Mouse (Mus musculus) liver, embryonic 14.5 days (tissue): Measurements from ENCODE around the gene N4bp1. TPM values are rescaled to one million over a fixed set of nuclear protein-coding genes. Genes with fewer than 3 reads are reported as not detected.
A peak's percentile ranks its signal among the peaks of the same experiment; 100 is the strongest.

Experiments
- ATAC-seq: fragments of 200-750 bp; cut with Nextera tagmentation; 2 replicates; pipeline ENCODE4 v1.8.0; 2017; ENCODE audit warnings: moderate number of reproducible peaks, mild to moderate bottlenecking, moderate library complexity; ENCODE audit not compliant: insufficient read depth
- DNase-seq, 3 experiments: peaks; one replicate each; pipeline ENCODE4 v3.0.0-alpha.2; 2012 to 2013; ENCODE audit warnings: low read depth in 3 of 3, low spot score in 3 of 3
- H3K27ac ChIP-seq: fragments of 300-500 bp; sonication (generic); 2 replicates; pipeline ENCODE4 v1.5.1; 2014; ENCODE audit warnings: moderate library complexity, mild to moderate bottlenecking, control low read depth, inconsistent platforms
- H3K27me3 ChIP-seq: fragments of 300-500 bp; sonication (generic); 2 replicates; pipeline ENCODE4 v1.6.1; 2014; ENCODE audit warnings: mild to moderate bottlenecking, low read length, moderate library complexity; ENCODE audit not compliant: control insufficient read depth, insufficient read depth
- H3K36me3 ChIP-seq: fragments of 300-500 bp; sonication (generic); replicated peaks from 2 replicates; pipeline ENCODE4 v1.6.1; 2014; ENCODE audit warnings: low read depth; ENCODE audit not compliant: control insufficient read depth, insufficient read depth
- H3K4me1 ChIP-seq, 2 experiments: fragments of 200-500 bp in 1 of 2; fragments of 300-500 bp in 1 of 2; sonication (generic) in 1 of 2; replicated peaks; 2 replicates each; pipeline ENCODE4 v1.6.1; 2012 to 2014; ENCODE audit warnings: antibody characterized with exemption in 1 of 2, inconsistent platforms in 1 of 2, low read length in 1 of 2; ENCODE audit not compliant: control insufficient read depth in 2 of 2, insufficient read depth in 2 of 2
- H3K4me2 ChIP-seq: fragments of 300-500 bp; sonication (generic); 2 replicates; pipeline ENCODE4 v1.6.1; 2014; ENCODE audit warnings: low read depth, mild to moderate bottlenecking, control low read depth, moderate library complexity
- H3K4me3 ChIP-seq, 2 experiments: fragments of 200-500 bp in 1 of 2; fragments of 300-500 bp in 1 of 2; sonication (generic) in 1 of 2; 2 replicates each; pipeline ENCODE4 v1.5.1; 2012 to 2014; ENCODE audit warnings: low read depth in 2 of 2, low read length in 2 of 2, mild to moderate bottlenecking in 2 of 2, control low read depth in 1 of 2, inconsistent platforms in 1 of 2, moderate library complexity in 1 of 2; ENCODE audit not compliant: insufficient read depth in 1 of 2
- H3K9ac ChIP-seq: fragments of 300-500 bp; sonication (generic); replicated peaks from 2 replicates; pipeline ENCODE4 v1.6.1; 2014; ENCODE audit warnings: mild to moderate bottlenecking, control low read depth, moderate library complexity
- H3K9me3 ChIP-seq: fragments of 300-500 bp; sonication (generic); 2 replicates; pipeline ENCODE4 v1.6.1; 2016; ENCODE audit warnings: low read length, mixed read lengths; ENCODE audit not compliant: control insufficient read depth
- CTCF ChIP-seq: IDR thresholded peaks from 2 replicates; pipeline ENCODE4 v1.5.1; 2016; ENCODE audit warnings: antibody characterized with exemption, low read depth, control low read depth
- EP300 ChIP-seq: IDR thresholded peaks from 2 replicates; pipeline ENCODE4 v1.6.1; 2016; ENCODE audit warnings: antibody characterized with exemption, low read depth
- WGBS: fragments of 180-500 bp; shearing (Covaris S2); extraction: QIAGEN DNeasy Blood & Tissue Kit; methylation state at CpG from one replicate; pipeline ENCODE4 v1.1.7; 2014; ENCODE audit not compliant: insufficient replicate concordance; 5-methylcytosine and 5-hydroxymethylcytosine counted together
- polyA plus RNA-seq, 2 experiments: library from polyadenylated mRNA; depleted of rRNA in 1 of 2; stranded (reverse) in 1 of 2; unstranded in 1 of 2; fragments of >200 nt; fragmentation: Nextera tagmentation in 1 of 2; extraction: Ambion mirVana in 1 of 2; gene quantifications; 2 replicates each; pipeline versions ENCODE4 v1.2.1 to v1.2.3; 2012 to 2014

The N4bp1 gene
- polyA plus RNA-seq, 2 experiments: 2.1 to 3.1 TPM

DNA sequence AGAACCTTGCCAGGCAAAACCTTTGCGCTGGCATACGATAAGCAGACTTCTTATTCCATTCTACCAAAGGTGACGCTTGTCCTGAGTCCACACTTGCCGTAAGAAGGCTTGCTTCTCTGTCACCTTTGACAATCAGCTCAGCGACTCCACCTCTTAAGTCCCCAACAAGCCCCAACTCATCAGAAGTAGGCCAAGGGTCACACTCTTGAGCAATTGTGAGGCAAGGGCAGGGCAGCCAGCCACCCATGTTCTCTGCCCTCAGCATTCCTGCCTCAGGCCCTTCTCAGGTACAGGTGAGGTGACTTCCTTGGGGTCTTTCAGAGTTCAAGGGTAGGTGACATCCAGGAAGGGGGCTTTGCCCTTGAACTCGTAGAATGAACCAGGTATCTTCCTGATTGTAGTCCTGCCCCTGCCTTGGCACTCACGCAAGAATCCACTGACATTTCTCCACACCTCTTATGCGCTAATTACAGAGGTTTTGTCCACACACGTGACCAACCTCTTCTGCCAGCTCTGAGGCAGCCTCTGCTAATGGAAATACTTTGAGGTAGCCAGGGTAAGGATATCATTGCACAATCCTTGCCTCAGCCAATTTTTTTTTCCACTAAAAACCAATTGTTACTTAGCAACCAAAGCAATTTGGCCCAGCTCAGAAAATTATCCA is 118.4 kb downstream of the N4bp1 start:
- 80% methylated on average over 9 of the region's 9 CpGs for WGBS
- Histone ChIP-seq H3K27me3 (no peaks in the 10 kb centered on the region; the same call in none of the 2 replicates), H3K9me3 (no peaks in the 10 kb centered on the region), H3K36me3 (no peaks in the 10 kb centered on the region), H3K4me1 (peaks cover 12 to 14% of the 10 kb centered on the region in 2 experiments), H3K4me3 (no peak overlapping the region), H3K4me2 (no peak overlapping the region), H3K9ac (no peak overlapping the region), H3K27ac (no peak overlapping the region)
- no peak for DNase-seq
- no peak for ATAC-seq
- TF ChIP-seq EP300 (no peak), CTCF (no peak)

- no peak for DNase-seq
- ATAC-seq: no peak
- no peaks in the 10 kb centered on the region for H3K9me3 ChIP-seq
- no peak overlapping the region for H3K9ac ChIP-seq
- peaks cover 12 to 14% of the 10 kb centered on the region in 2 experiments for H3K4me1 ChIP-seq
- WGBS: 76% methylated on average over 8 of the region's 8 CpGs
- H3K4me3 ChIP-seq: no peak overlapping the region
- no peak overlapping the region for H3K27ac ChIP-seq
- no peaks in the 10 kb centered on the region for H3K36me3 ChIP-seq
- no peak for TF ChIP-seq EP300
- no peak for TF ChIP-seq CTCF
- H3K4me2 ChIP-seq: no peak overlapping the region
- no peaks in the 10 kb centered on the region; the same call in none of the 2 replicates for H3K27me3 ChIP-seq
These were observed 119.4 kb downstream of the N4bp1 start for GRCm38 (mm10) chr8:86765669-86766068.

DNA sequence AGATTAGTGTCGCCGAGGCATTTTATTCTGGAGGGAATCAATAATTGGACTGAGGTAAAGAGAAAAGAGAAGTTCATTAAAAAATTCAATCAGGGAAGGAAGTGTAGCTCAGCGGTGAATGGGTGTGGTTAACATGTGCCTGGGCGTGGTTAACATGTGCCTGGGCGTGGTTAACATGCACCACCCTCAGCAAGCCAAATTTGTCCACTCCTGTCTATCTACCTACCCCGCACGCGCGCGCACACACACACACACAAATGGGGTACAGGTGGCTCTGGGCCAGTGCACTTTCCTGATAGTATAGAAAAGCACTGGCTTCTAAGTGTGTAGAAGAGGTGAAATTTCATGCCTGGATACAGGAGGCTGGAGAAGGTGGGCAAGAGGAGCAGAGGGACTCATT is 119.9 kb downstream of the N4bp1 start:
- DNase-seq (peak in 2 of 3 experiments; percentile 45 to 56), ATAC-seq (peak; percentile 81)
- 50% methylated on average over 10 of the region's 10 CpGs for WGBS
- no peaks in the 10 kb centered on the region; the same call in none of the 2 replicates for H3K27me3 ChIP-seq
- peak overlapping the region; percentile 33 for H3K4me2 ChIP-seq
- H3K27ac ChIP-seq: no peak overlapping the region
- peaks cover 12 to 14% of the 10 kb centered on the region in 2 experiments for H3K4me1 ChIP-seq
- no peaks in the 10 kb centered on the region for H3K36me3 ChIP-seq
- no peak for TF ChIP-seq EP300
- no peak for TF ChIP-seq CTCF
- H3K9ac ChIP-seq: no peak overlapping the region
- H3K4me3 ChIP-seq: no peak overlapping the region
- H3K9me3 ChIP-seq: no peaks in the 10 kb centered on the region

DNA sequence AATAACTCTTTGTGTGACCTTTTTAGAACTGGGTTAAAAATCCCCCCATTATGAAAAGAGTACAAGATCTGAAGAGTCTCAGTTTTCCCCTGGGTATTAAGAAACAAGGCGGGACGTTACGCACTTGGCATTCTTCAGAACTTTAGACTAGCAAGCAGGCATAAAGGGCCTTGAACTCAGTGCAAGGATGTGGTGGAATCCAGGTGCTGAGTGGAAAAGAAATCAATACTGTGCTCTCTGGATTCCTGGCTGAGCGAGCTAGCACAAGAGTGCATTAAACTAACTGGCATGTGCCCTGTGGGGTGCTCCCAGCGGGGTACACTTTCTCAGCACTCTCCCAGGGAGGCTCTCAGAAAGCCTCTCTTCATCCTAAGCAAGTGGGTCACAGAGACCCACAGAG is 122.3 kb downstream of the N4bp1 start:
- Histone ChIP-seq H3K4me1 (peaks cover 26 to 29% of the 10 kb centered on the region in 2 experiments), H3K36me3 (no peaks in the 10 kb centered on the region), H3K4me3 (no peak overlapping the region), H3K9ac (no peak overlapping the region), H3K4me2 (no peak overlapping the region), H3K27me3 (no peaks in the 10 kb centered on the region; the same call in none of the 2 replicates), H3K9me3 (no peaks in the 10 kb centered on the region), H3K27ac (no peak overlapping the region)
- 67% methylated on average over 5 of the region's 5 CpGs for WGBS
- no peak for TF ChIP-seq CTCF
- TF ChIP-seq EP300: no peak
- DNase-seq: no peak
- ATAC-seq: no peak

- TF ChIP-seq EP300: no peak
- no peak for TF ChIP-seq CTCF
- 65% methylated on average over 6 of the region's 6 CpGs for WGBS
- Histone ChIP-seq H3K4me1 (peaks cover 26 to 30% of the 10 kb centered on the region in 2 experiments), H3K27ac (no peak overlapping the region), H3K27me3 (no peaks in the 10 kb centered on the region; the same call in none of the 2 replicates), H3K4me3 (no peak overlapping the region), H3K4me2 (no peak overlapping the region), H3K36me3 (no peaks in the 10 kb centered on the region), H3K9ac (no peak overlapping the region), H3K9me3 (no peaks in the 10 kb centered on the region)
- DNase-seq (no peak), ATAC-seq (no peak)
These were observed 124.3 kb downstream of the N4bp1 start for GRCm38 (mm10) chr8:86760746-86761145.
